Mouse (Mus musculus) central nervous system, embryonic 14 days (tissue): Measurements from ENCODE around the gene Vwa5b2. TPM values are rescaled to one million over a fixed set of nuclear protein-coding genes. Genes with fewer than 3 reads are reported as not detected.

Experiments
- polyA plus RNA-seq: library from polyadenylated mRNA; depleted of rRNA; stranded (reverse); fragments of >200 nt; gene quantifications from 2 replicates; pipeline ENCODE4 v1.2.3, GENCODE M21; 2012; rRNA removed

Vwa5b2 gene
- polyA plus RNA-seq = 29.8 and 35.2 TPM in 2 replicates

DNA sequence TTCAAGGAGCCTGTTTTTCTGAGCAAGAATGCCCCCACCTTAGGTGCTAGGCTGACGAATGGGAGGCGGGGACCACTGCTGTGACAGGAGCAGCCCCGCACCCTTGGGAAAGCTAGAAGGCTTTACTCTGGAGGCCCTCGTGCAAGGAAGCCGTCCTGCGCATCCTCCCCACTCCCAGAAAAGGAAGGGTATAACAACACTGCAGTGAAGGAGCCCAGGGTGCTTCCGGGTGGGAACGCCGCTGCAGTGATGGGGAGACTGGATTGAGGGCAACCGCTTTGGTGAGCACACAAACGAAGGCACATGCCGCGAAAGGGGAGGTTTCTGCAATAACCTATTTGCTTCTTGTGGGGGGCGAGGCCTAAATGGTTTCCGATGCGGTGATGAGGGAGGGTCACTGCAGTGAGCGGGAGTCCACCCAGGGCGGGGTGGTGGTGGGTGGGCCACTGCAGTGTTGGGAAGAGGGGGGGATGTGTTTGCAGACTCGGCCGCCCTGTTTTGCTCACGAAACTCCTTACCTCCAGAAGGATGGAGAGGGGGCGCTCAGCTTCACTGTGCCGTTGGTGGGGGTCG lies at the start of gene Vwa5b2:
Gene Vwa5b2 (plus strand): TSS at position 106 of the 573 bp plus-strand sequence.

DNA sequence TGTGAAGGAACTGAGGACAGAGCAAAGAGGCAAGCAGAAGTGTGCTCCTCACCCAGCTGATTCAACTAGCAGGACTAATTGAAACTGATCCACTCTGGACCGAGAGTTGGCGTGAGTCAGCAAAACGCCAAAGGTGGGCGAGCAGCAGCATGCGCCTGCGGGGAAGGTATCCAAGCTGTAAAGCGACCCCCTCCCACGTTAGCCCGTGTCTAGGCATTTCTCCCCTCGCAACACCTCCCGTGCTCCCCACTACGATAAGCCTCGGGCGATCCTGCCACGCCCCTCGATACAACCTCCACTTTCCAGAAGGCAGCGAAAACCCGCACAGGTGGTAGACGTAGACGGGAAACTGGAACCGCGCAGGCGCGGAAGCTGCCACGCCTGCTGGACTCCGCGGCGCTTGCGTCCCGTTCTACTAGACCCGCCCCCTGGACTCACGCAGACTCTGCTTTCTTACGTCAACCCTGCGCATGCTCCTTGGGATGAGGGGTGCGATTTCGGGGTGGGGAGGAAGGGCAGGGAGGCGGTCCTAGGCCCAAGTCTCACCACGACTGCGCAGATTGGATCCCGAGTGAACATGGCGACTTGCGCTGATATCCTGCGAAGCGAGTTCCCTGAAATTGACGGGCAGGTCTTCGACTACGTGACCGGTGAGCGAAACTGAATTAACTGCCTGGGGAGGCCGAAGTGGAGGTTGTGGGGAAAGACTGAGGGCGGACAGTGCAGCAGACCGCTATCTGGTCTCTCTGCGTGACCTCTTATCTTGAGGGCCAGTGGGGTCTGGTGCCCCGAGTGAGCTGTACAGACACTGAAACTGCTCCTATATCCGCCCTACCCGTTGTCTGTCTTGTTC lies 40.9 kb upstream of the Vwa5b2 start, which contains the start of gene Abcf3:
Gene Abcf3 (plus strand): TSS at position 482 of the 853 bp plus-strand sequence.

GRCm38 (mm10) chr16:20611357-20612227 lies 22.3 kb downstream of the Vwa5b2 start, which contains the start of the genes Eef1akmt4, Gm49333 and Alg3:
Gene Eef1akmt4 (plus strand): TSS chr16:20611593.
Gene Gm49333 (plus strand): TSS chr16:20611610.
Gene Alg3 (minus strand): TSS chr16:20611735.

DNA sequence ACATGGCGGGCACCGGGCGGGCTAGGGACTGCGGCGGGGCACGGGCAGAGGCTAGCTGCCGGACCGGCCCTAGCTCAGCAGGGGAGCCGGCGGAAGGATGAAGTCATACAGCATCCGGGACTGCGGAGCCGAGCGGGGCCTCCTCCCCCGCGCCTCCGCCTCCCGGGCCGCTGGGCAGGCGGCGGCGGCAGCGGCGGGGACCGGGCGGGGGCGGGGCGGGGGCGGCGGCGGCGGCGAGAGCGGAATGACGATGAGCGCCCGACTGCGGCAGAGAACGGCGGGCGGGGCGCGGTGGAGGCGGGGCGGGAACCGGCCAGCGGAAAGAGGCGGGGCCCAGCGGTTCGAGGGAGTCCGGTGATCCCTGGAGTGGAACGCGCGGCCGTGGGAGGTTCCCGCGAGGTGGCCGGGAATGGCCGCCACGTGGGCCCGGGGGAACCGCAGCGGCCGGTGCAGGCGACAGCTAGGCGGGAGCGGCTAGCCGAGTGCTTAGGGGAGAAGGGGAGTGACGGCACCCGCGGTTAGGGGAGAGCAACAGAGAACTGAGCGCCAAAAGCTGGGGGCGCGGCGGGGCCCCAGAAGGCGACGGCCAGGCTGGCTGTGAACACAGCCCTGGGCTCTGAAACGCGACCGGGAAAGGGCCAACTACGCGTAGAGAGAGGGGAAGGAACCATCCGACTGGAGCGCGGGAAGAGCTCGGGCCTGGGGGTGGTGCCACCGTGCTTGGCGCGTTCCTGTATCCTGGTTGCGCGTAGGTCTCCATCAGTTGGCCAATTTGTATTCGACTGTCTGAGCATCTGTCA lies 32.1 kb downstream of the Vwa5b2 start, which contains the start of gene Camk2n2:
Gene Camk2n2 (minus strand): TSS at position 97 of the 800 bp plus-strand sequence.

GRCm38 (mm10) chr16:20629731-20630634 lies 40.7 kb downstream of the Vwa5b2 start, which contains the start of gene Ece2:
Gene Ece2 (plus strand): TSS chr16:20629828.

DNA sequence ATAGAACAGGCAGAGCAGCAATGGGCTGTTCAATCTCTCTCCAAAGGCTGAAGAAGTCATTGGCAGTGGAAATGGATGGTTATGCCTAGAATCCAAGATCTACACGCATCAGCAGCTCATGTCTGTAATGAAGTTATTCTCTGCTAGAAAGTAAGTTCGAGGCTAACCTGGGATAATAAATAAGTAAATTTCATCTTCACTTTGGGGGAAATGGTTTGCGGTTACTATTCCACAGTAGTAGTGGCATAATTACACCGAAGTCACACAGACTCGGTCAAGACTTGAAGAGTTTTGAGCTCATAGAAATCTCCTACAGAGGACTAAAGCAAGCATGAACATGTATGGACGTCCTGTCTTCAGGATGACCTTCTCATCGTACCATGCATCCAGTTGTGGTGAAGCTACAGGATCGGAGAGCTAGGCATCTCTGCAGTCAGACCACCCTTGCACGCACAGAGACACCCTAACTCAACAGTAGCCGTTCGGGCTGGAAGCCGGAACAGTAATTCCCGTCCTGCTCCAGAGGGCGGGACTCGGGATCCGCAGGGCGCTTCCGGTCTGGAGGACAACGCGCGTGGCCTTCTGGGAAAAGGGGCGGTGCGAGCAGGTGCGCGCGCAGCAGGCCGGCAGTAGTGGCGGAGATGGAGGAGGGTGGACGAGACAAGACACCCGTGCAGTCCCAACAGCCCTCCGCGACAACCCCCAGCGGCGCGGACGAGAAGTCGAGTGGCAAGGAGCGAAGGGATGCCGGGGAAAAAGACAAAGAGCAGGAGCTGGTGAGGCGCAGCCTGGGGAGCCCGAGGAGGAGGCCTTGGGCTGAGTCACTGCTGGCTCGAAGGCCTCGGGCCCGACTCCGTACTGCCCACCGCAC lies 62.0 kb downstream of the Vwa5b2 start, which contains the start of gene Psmd2:
Gene Psmd2 (plus strand): TSS at position 577 of the 871 bp plus-strand sequence.

Other genes with a start within 250 kb of the Vwa5b2 start
- 269 and 286 TPM in 2 replicates for gene Abcc5, start 163.1 kb upstream of the Vwa5b2 start, polyA plus RNA-seq
- gene Eif2b5, start 90.7 kb upstream of the Vwa5b2 start, polyA plus RNA-seq = 50.9 and 53.0 TPM in 2 replicates
- 81.3 and 94.9 TPM in 2 replicates for gene Dvl3, start 72.5 kb upstream of the Vwa5b2 start, polyA plus RNA-seq
- 996 and 1,020 TPM in 2 replicates for gene Ap2m1, start 54.0 kb upstream of the Vwa5b2 start, polyA plus RNA-seq
- gene Abcf3, start 40.9 kb upstream of the Vwa5b2 start, polyA plus RNA-seq = 68.0 and 74.3 TPM in 2 replicates
- gene Eef1akmt4, start 22.1 kb downstream of the Vwa5b2 start, polyA plus RNA-seq = 11.8 and 12.3 TPM in 2 replicates
- 0.06 TPM in 1 of 2 replicates, not detected in the other for gene Gm49333, start 22.1 kb downstream of the Vwa5b2 start, polyA plus RNA-seq
- 27.2 and 27.6 TPM in 2 replicates for gene Alg3, start 22.3 kb downstream of the Vwa5b2 start, polyA plus RNA-seq
- 65.1 and 66.7 TPM in 2 replicates for gene Camk2n2, start 31.8 kb downstream of the Vwa5b2 start, polyA plus RNA-seq
- gene Ece2, start 40.4 kb downstream of the Vwa5b2 start, polyA plus RNA-seq = 29.3 and 32.5 TPM in 2 replicates
- gene Psmd2, start 62.2 kb downstream of the Vwa5b2 start, polyA plus RNA-seq = 219 and 227 TPM in 2 replicates
- 245 and 252 TPM in 2 replicates for gene Eif4g1, start 78.8 kb downstream of the Vwa5b2 start, polyA plus RNA-seq
- 44.1 and 52.6 TPM in 2 replicates for gene Fam131a, start 103.8 kb downstream of the Vwa5b2 start, polyA plus RNA-seq
- gene Polr2h, start 128.2 kb downstream of the Vwa5b2 start, polyA plus RNA-seq = 67.8 and 68.8 TPM in 2 replicates
- 80.5 and 93.6 TPM in 2 replicates for gene Clcn2, start 128.3 kb downstream of the Vwa5b2 start, polyA plus RNA-seq
- gene Chrd, start 143.7 kb downstream of the Vwa5b2 start, polyA plus RNA-seq = 24.7 and 29.3 TPM in 2 replicates
- gene Thpo, start 145.0 kb downstream of the Vwa5b2 start, polyA plus RNA-seq = 3.2 and 3.3 TPM in 2 replicates